Mouse (Mus musculus) liver, embryonic 14 days (tissue): ENCODE measurements around the gene Arl4a. TPM values are rescaled to one million over a fixed set of nuclear protein-coding genes. Genes with fewer than 3 reads are reported as not detected.

Source experiments
- polyA plus RNA-seq: library from polyadenylated mRNA; depleted of rRNA; stranded (reverse); fragments of >200 nt; gene quantifications from 2 replicates; pipeline ENCODE4 v1.2.3, GENCODE M21; 2012; rRNA removed

The Arl4a gene
- polyA plus RNA-seq: 40.7 and 43.7 TPM in 2 replicates

DNA sequence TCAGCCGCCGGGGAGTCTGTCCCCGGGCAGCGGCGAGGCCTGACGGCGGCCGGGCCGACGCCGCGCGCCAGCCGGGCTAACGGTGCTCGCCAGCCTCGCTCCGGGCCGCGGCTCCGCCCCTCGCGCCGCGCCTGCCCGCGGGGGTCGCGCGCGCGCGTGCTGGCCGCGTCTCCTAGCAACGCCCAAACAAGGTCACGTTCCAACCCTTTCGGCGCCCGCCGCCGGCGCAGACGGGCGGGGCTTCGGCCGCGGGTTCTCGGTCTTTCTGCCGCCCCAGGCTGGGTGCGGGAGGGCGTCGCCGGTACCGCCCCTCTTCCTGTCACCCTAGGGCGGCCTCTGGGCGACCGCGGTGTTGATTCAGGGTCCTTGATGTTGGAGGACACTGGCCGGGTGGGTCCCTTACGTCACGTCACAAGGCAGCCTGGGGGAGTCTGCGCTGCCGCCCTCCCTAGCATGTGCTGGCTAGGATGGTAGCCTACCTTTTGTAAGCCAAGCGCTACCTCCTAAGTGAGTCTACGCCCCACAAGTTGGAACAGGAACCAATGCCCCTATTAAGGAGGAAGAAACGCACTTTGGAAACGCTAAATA lies at the start of gene Arl4a:
Arl4a (minus strand) TSS at position 150 of the 588 bp plus-strand sequence.

Other genes with a start within 250 kb of the Arl4a start
- 0.05 and 0.07 TPM in 2 replicates for gene Scin, start 96.2 kb upstream of the Arl4a start, polyA plus RNA-seq
- gene Lsmem1, start 161.5 kb upstream of the Arl4a start, polyA plus RNA-seq: 0.01 and 0.06 TPM in 2 replicates
- gene Ifrd1, start 210.5 kb upstream of the Arl4a start, polyA plus RNA-seq: 15.3 and 17.1 TPM in 2 replicates